Mouse (Mus musculus) CH12.LX (cell line): ENCODE results near the gene Abca7. TPM values are rescaled to one million over a fixed set of nuclear protein-coding genes. Genes with fewer than 3 reads are reported as not detected.
A peak's percentile ranks its signal among the peaks of the same experiment; 100 is the strongest.

Source experiments
- DNase-seq: peaks from one replicate; pipeline ENCODE4 v3.0.0-alpha.2; 2013; ENCODE audit errors: extremely low read depth
- H3K27ac ChIP-seq: 2 replicates; pipeline ENCODE4 v1.5.1; 2012; ENCODE audit warnings: low read depth, mild to moderate bottlenecking, control low read depth, moderate library complexity; ENCODE audit not compliant: insufficient read depth
- H3K27me3 ChIP-seq: replicated peaks from 2 replicates; pipeline ENCODE3; 2012; ENCODE audit warnings: inconsistent platforms
- H3K36me3 ChIP-seq, 2 experiments: replicated peaks in 1 of 2; 2 replicates each; pipeline versions ENCODE3 to v1.6.1; 2012; ENCODE audit warnings: inconsistent platforms in 1 of 2, low read length in 1 of 2, mild to moderate bottlenecking in 1 of 2, mixed read lengths in 1 of 2, moderate library complexity in 1 of 2; ENCODE audit not compliant: control insufficient read depth in 1 of 2, insufficient read depth in 1 of 2
- H3K4me1 ChIP-seq, 2 experiments: 2 replicates each; pipeline ENCODE4 v1.6.1; 2012; ENCODE audit warnings: inconsistent platforms in 1 of 2, moderate library complexity in 1 of 2; ENCODE audit not compliant: insufficient read depth in 2 of 2, control insufficient read depth in 1 of 2
- H3K4me2 ChIP-seq: 2 replicates; pipeline ENCODE4 v1.6.1; 2012; ENCODE audit warnings: low read depth, mild to moderate bottlenecking, control low read depth; ENCODE audit not compliant: poor library complexity, insufficient read depth, severe bottlenecking
- H3K4me3 ChIP-seq, 3 experiments: fragments of 150-350 bp in 1 of 3; sonication (generic) in 1 of 3; replicated peaks in 1 of 3; 2 replicates each; pipeline versions ENCODE3 to v1.5.1; 2011 to 2012; ENCODE audit warnings: low read depth in 2 of 3, low read length in 2 of 3, mild to moderate bottlenecking in 2 of 3, moderate library complexity in 2 of 3, control low read depth in 1 of 3, improper control_type of control experiment in 1 of 3, inconsistent platforms in 1 of 3, mixed read lengths in 1 of 3; ENCODE audit not compliant: poor library complexity in 1 of 3
- H3K79me2 ChIP-seq: replicated peaks from 2 replicates; pipeline ENCODE4 v1.6.1; 2012; ENCODE audit warnings: mild to moderate bottlenecking, moderate library complexity; ENCODE audit not compliant: control insufficient read depth, poor library complexity, insufficient read depth, severe bottlenecking; ENCODE audit errors: extremely low read depth
- H3K9ac ChIP-seq: 2 replicates; pipeline ENCODE4 v1.6.1; 2012; ENCODE audit warnings: low read depth, mild to moderate bottlenecking, control low read depth, moderate library complexity; ENCODE audit not compliant: insufficient read depth
- H3K9me3 ChIP-seq: replicated peaks from 2 replicates; pipeline ENCODE3; 2012; ENCODE audit warnings: low read length, inconsistent platforms, mixed read lengths
- E2F4 ChIP-seq: IDR thresholded peaks from 2 replicates; pipeline ENCODE4 v1.6.1; 2011; ENCODE audit warnings: low read depth, low read length, improper control_type of control experiment; ENCODE audit not compliant: insufficient replicate concordance
- ELF1 ChIP-seq: IDR thresholded peaks from 2 replicates; pipeline ENCODE4 v1.6.1; 2014; ENCODE audit warnings: low read depth, mild to moderate bottlenecking, inconsistent platforms, low read length, improper control_type of control experiment
- GABPA ChIP-seq: IDR thresholded peaks from 2 replicates; pipeline ENCODE4 v1.6.1; 2012; ENCODE audit warnings: low read depth, low read length, improper control_type of control experiment, inconsistent platforms; ENCODE audit not compliant: insufficient replicate concordance
- HCFC1 ChIP-seq: IDR thresholded peaks from 2 replicates; pipeline ENCODE4 v1.6.1; 2012; ENCODE audit warnings: low read depth, mild to moderate bottlenecking, inconsistent platforms, low read length, improper control_type of control experiment
- KAT2A ChIP-seq: IDR thresholded peaks from 2 replicates; pipeline ENCODE4 v1.6.1; 2012; ENCODE audit warnings: low read length, improper control_type of control experiment, inconsistent platforms; ENCODE audit not compliant: insufficient replicate concordance
- MAZ ChIP-seq: IDR thresholded peaks from 2 replicates; pipeline ENCODE4 v1.6.1; 2012; ENCODE audit warnings: low read depth, mild to moderate bottlenecking, inconsistent platforms, low read length, improper control_type of control experiment, moderate library complexity
- MEF2A ChIP-seq: IDR thresholded peaks from 2 replicates; pipeline ENCODE4 v1.6.1; 2014; ENCODE audit warnings: low read depth, mild to moderate bottlenecking, inconsistent platforms, low read length, improper control_type of control experiment, borderline replicate concordance
- MXI1 ChIP-seq: IDR thresholded peaks from 2 replicates; pipeline ENCODE4 v1.6.1; 2011; ENCODE audit warnings: mild to moderate bottlenecking, low read depth, low read length, improper control_type of control experiment
- NRF1 ChIP-seq: IDR thresholded peaks from 2 replicates; pipeline ENCODE4 v1.6.1; 2014; ENCODE audit warnings: low read depth, mild to moderate bottlenecking, inconsistent platforms, low read length, improper control_type of control experiment, moderate library complexity
- POLR2A ChIP-seq: IDR thresholded peaks from 2 replicates; pipeline ENCODE4 v1.6.1; 2011; ENCODE audit warnings: low read depth, mild to moderate bottlenecking, improper control_type of control experiment, low read length
- POLR2AphosphoS2 ChIP-seq: IDR thresholded peaks from 2 replicates; pipeline ENCODE4 v1.6.1; 2011; ENCODE audit warnings: low read depth, low read length, improper control_type of control experiment
- RAD21 ChIP-seq: IDR thresholded peaks from 2 replicates; pipeline ENCODE4 v1.6.1; 2011; ENCODE audit warnings: low read depth, mild to moderate bottlenecking, low read length, improper control_type of control experiment, moderate library complexity
- SMC3 ChIP-seq: IDR thresholded peaks from 2 replicates; pipeline ENCODE4 v1.6.1; 2011; ENCODE audit warnings: low read depth, low read length, improper control_type of control experiment
- TBP ChIP-seq: conservative IDR thresholded peaks from 2 replicates; pipeline ENCODE4 v1.6.1; 2011; ENCODE audit warnings: low read depth, low read length, improper control_type of control experiment
- TCF12 ChIP-seq: IDR thresholded peaks from 2 replicates; pipeline ENCODE4 v1.6.1; 2014; ENCODE audit warnings: low read depth, mild to moderate bottlenecking, inconsistent platforms, low read length, improper control_type of control experiment
- UBTF ChIP-seq: IDR thresholded peaks from 2 replicates; pipeline ENCODE4 v1.6.1; 2012; ENCODE audit warnings: low read depth, mild to moderate bottlenecking, inconsistent platforms, low read length, improper control_type of control experiment, moderate library complexity
- USF1 ChIP-seq: IDR thresholded peaks from 2 replicates; pipeline ENCODE4 v1.6.1; 2014; ENCODE audit warnings: low read depth, mild to moderate bottlenecking, inconsistent platforms, low read length, improper control_type of control experiment
- ZKSCAN1 ChIP-seq: IDR thresholded peaks from 2 replicates; pipeline ENCODE4 v1.6.1; 2012; ENCODE audit warnings: low read depth, inconsistent platforms, low read length, improper control_type of control experiment, borderline replicate concordance
- ZMIZ1 ChIP-seq: IDR thresholded peaks from 2 replicates; pipeline ENCODE4 v1.6.1; 2012; ENCODE audit warnings: low read depth, mild to moderate bottlenecking, inconsistent platforms, low read length, improper control_type of control experiment
- ZNF384 ChIP-seq: IDR thresholded peaks from 2 replicates; pipeline ENCODE4 v1.6.1; 2012; ENCODE audit warnings: low read depth, low read length, improper control_type of control experiment, inconsistent platforms
- dilution Hi-C: fragments of 300-500 bp; cut with MboI; formaldehyde crosslinking; loops from 2 replicates; pipeline ENCODE4 v1.14.3; 2020; ENCODE audit warnings: low sequenced_read_pairs; ENCODE audit not compliant: extremely low pct_unique_long_range_greater_than_20kb, extremely low pct_ligation_motif_present
- in situ Hi-C: fragments of 300-500 bp; cut with MboI; formaldehyde crosslinking; loops from 3 replicates; pipeline ENCODE4 v1.14.3; 2019; ENCODE audit warnings: low sequenced_read_pairs, low pct_ligation_motif_present, low pct_unique_long_range_greater_than_20kb, mixed read lengths
- polyA plus RNA-seq: library from polyadenylated mRNA; unstranded; fragments of >175 nt; gene quantifications from 2 replicates; pipeline ENCODE4 v1.2.1, GENCODE M21; 2012; ENCODE audit warnings: low read depth; ENCODE audit not compliant: insufficient read length
- total RNA-seq, 2 experiments: library from RNA; depleted of rRNA; stranded (reverse); fragments of 300-350 nt in 1 of 2; fragments of >200 nt in 1 of 2; gene quantifications; 2 replicates each; pipeline ENCODE4 v1.2.3; 2012 to 2014

Gene Abca7
- total and polyA plus RNA-seq, 3 experiments: 2.3 to 7.0 (median 6.1) TPM

DNA sequence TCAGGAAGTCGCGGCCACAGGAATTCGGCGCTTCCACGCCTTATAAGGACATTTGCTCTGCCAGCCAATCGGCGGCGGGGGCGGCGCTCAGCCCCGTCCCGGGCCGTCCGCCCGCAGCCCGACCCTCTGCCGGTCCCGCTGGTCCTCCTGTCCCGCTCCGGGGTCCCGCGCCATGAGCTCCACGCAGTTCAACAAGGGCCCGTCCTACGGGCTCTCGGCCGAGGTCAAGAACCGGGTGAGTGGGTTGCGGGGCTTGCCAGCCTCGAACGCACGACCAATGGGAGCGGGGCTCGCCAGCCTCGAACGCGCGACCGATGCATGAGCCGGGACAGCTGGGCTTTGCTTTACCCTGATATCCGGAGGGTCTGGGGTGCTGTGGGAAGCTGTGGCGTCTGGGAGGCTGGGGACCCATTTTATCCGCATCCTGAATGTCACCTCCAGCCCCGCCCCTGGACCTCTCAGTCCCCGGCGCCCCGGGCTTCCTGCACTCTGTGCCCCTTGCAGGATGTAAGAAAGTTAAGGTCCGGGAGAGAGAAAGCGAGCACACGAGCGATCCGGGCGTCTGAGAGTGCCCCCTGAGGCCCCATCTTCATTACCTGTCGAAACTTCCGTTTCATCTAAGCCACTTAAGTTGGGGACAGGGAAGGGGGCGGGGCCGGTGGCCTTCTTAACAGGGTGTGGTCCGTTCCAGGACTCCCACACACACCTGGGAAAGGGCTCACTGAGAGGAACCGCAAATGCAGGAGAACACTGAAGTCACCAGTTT lies 7.6 kb upstream of the Abca7 start, which contains the start of gene Cnn2:
Cnn2 (plus strand) TSS at position 79 of the 766 bp plus-strand sequence.
- peak within 1 kb of the TSS; percentile 58 to 67 (median 66) for H3K4me3 ChIP-seq
- DNase-seq: peak; percentile 34
- peaks cover 17 to 31% of the 10 kb centered on the region in 2 experiments for H3K36me3 ChIP-seq
- H3K27ac ChIP-seq: no peak within 1 kb of the TSS
- dilution Hi-C loops (no loop called here), in situ Hi-C loops (loop anchor here (5.0 kb wide), 2 partner anchors 124 to 154 kb away; partner anchors contain the start of gene Cbarp)
- H3K9ac ChIP-seq: peak within 1 kb of the TSS; percentile 35
- peaks cover 3% of the 10 kb centered on the region for H3K79me2 ChIP-seq
- peaks cover 14% of the 10 kb centered on the region for H3K9me3 ChIP-seq
- H3K4me2 ChIP-seq: peak within 1 kb of the TSS; percentile 27
- peaks cover 12 to 41% of the 10 kb centered on the region in 2 experiments for H3K4me1 ChIP-seq
- peaks cover 3% of the 10 kb centered on the region for H3K27me3 ChIP-seq
- TF ChIP-seq GABPA (no peak), ZNF384 (no peak), UBTF (0 out of 2 replicates have a peak, but pooled peaks have one; percentile 27), ELF1 (peak; percentile 41), MEF2A (no peak), KAT2A (no peak), RAD21 (no peak), HCFC1 (no peak), TCF12 (no peak), POLR2A (peak; percentile 47; the same call in 1 of the 2 replicates), ZKSCAN1 (no peak), E2F4 (no peak), USF1 (no peak), TBP (no peak), ZMIZ1 (no peak), POLR2AphosphoS2 (no peak), SMC3 (no peak), MXI1 (no peak), MAZ (no peak), NRF1 (no peak)
